Mouse (Mus musculus) bone marrow, adult 2 months (tissue): ENCODE data around the gene Rasl11b. TPM values are rescaled to one million over a fixed set of nuclear protein-coding genes. Genes with fewer than 3 reads are reported as not detected.

Experiments used
- H3K27ac ChIP-seq: fragments of 200-500 bp; 2 replicates; pipeline ENCODE4 v1.5.1; 2012; ENCODE audit warnings: low read depth, mild to moderate bottlenecking, control low read depth, inconsistent platforms, low read length; ENCODE audit not compliant: control insufficient read depth, poor library complexity, insufficient read depth
- H3K4me1 ChIP-seq: fragments of 200-500 bp; 2 replicates; pipeline ENCODE4 v1.6.1; 2011; ENCODE audit warnings: low read length; ENCODE audit not compliant: control insufficient read depth, insufficient read depth
- H3K4me3 ChIP-seq: fragments of 200-500 bp; replicated peaks from 2 replicates; pipeline ENCODE3; 2011; ENCODE audit warnings: mild to moderate bottlenecking, low read depth, low read length, control low read depth; ENCODE audit not compliant: control insufficient read depth
- CTCF ChIP-seq: fragments of 200-500 bp; IDR thresholded peaks from 2 replicates; pipeline ENCODE4 v1.5.1; 2011; ENCODE audit warnings: low read length, control low read depth; ENCODE audit not compliant: control insufficient read depth, insufficient read depth
- POLR2A ChIP-seq: fragments of 200-500 bp; IDR thresholded peaks from 2 replicates; pipeline ENCODE4 v1.6.1; 2011; ENCODE audit warnings: low read depth, mild to moderate bottlenecking, control low read depth, low read length, borderline replicate concordance; ENCODE audit not compliant: control insufficient read depth
- WGBS: fragments of 180-500 bp; shearing (Covaris S2); methylation state at CpG from one replicate; pipeline ENCODE4 v1.1.7; 2018; 5-methylcytosine and 5-hydroxymethylcytosine counted together
- polyA plus RNA-seq: library from polyadenylated mRNA; stranded (reverse); fragments of >200 nt; gene quantifications from 2 replicates; pipeline ENCODE4 v1.2.4, GENCODE M21; 2011; ENCODE audit warnings: low replicate concordance; ENCODE audit not compliant: missing spikeins, insufficient read depth, insufficient read length

Rasl11b gene
- polyA plus RNA-seq, 1 experiment = 9.8 TPM

- TF ChIP-seq POLR2A (no peak), CTCF (no peak)
- 74% methylated on average over 3 of the region's 3 CpGs for WGBS
- Histone ChIP-seq H3K27ac (no peak overlapping the region), H3K4me3 (no peak overlapping the region), H3K4me1 (no peaks in the 10 kb centered on the region)
Measured at GRCm38 (mm10) chr5:74207209-74207608, 12.1 kb downstream of the Rasl11b start.

GRCm38 (mm10) chr5:74208438-74208837, 13.4 kb downstream of the Rasl11b start:
- no peaks in the 10 kb centered on the region for H3K4me1 ChIP-seq
- 81% methylated on average over 7 of the region's 7 CpGs for WGBS

GRCm38 (mm10) chr5:74209640-74210039, 14.6 kb downstream of the Rasl11b start:
- H3K4me1 ChIP-seq = no peaks in the 10 kb centered on the region
- no peak overlapping the region for H3K27ac ChIP-seq
- 88% methylated on average over 4 of the region's 4 CpGs for whole genome bisulfite sequencing
- TF ChIP-seq POLR2A = no peak
- TF ChIP-seq CTCF = no peak
- H3K4me3 ChIP-seq = no peak overlapping the region

More at GRCm38 (mm10) chr5:74208438-74208837, 13.4 kb downstream of the Rasl11b start:
- no peak overlapping the region for H3K27ac ChIP-seq
- H3K4me3 ChIP-seq = no peak overlapping the region
- TF ChIP-seq CTCF = no peak
- TF ChIP-seq POLR2A = no peak

GRCm38 (mm10) chr5:74211346-74211745, 16.3 kb downstream of the Rasl11b start:
- no peak overlapping the region for H3K27ac ChIP-seq
- H3K4me3 ChIP-seq = no peak overlapping the region
- TF ChIP-seq CTCF = no peak
- no peak for TF ChIP-seq POLR2A
- H3K4me1 ChIP-seq = no peaks in the 10 kb centered on the region
- 81% methylated on average over 11 of the region's 11 CpGs for WGBS

- TF ChIP-seq POLR2A (no peak), CTCF (no peak)
- WGBS = 80% methylated on average over 7 of the region's 7 CpGs
- Histone ChIP-seq H3K4me1 (no peaks in the 10 kb centered on the region), H3K27ac (no peak overlapping the region), H3K4me3 (no peak overlapping the region)
Measured at GRCm38 (mm10) chr5:74214501-74215110, 19.5 kb downstream of the Rasl11b start.

GRCm38 (mm10) chr5:74215125-74215524, 20.0 kb downstream of the Rasl11b start:
- WGBS = 79% methylated on average over 4 of the region's 4 CpGs

GRCm38 (mm10) chr5:74218524-74218923, 23.4 kb downstream of the Rasl11b start:
- no peak overlapping the region for H3K4me3 ChIP-seq
- H3K27ac ChIP-seq = no peak overlapping the region
- H3K4me1 ChIP-seq = no peaks in the 10 kb centered on the region
- WGBS = 93% methylated on average over 4 of the region's 4 CpGs
- TF ChIP-seq POLR2A = no peak
- no peak for TF ChIP-seq CTCF

More at GRCm38 (mm10) chr5:74215125-74215524, 20.0 kb downstream of the Rasl11b start:
- no peaks in the 10 kb centered on the region for H3K4me1 ChIP-seq
- TF ChIP-seq CTCF = no peak
- no peak for TF ChIP-seq POLR2A
- H3K4me3 ChIP-seq = no peak overlapping the region
- H3K27ac ChIP-seq = no peak overlapping the region

GRCm38 (mm10) chr5:74222626-74223025, 27.5 kb downstream of the Rasl11b start:
- Histone ChIP-seq H3K27ac (no peak overlapping the region), H3K4me1 (no peaks in the 10 kb centered on the region), H3K4me3 (no peak overlapping the region)
- TF ChIP-seq POLR2A (no peak), CTCF (no peak)
- WGBS = 78% methylated on average over 4 of the region's 4 CpGs

- 83% methylated on average over 6 of the region's 6 CpGs for WGBS
- Histone ChIP-seq H3K27ac (no peak overlapping the region), H3K4me1 (no peaks in the 10 kb centered on the region), H3K4me3 (no peak overlapping the region)
- TF ChIP-seq CTCF (no peak), POLR2A (no peak)
Measured at GRCm38 (mm10) chr5:74224480-74224879, 29.4 kb downstream of the Rasl11b start.

- 86% methylated on average over 5 of the region's 5 CpGs for WGBS
- Histone ChIP-seq H3K27ac (no peak overlapping the region), H3K4me1 (no peaks in the 10 kb centered on the region; the same call in 1 of the 2 replicates), H3K4me3 (no peak overlapping the region)
- TF ChIP-seq POLR2A = no peak
- TF ChIP-seq CTCF = no peak
Measured at GRCm38 (mm10) chr5:74226183-74226582, 31.1 kb downstream of the Rasl11b start.
